Mouse (Mus musculus): ENCODE data around the gene Camk2d.
A peak's percentile ranks its signal among the peaks of the same experiment; 100 is the strongest.

The Camk2d gene

DNA sequence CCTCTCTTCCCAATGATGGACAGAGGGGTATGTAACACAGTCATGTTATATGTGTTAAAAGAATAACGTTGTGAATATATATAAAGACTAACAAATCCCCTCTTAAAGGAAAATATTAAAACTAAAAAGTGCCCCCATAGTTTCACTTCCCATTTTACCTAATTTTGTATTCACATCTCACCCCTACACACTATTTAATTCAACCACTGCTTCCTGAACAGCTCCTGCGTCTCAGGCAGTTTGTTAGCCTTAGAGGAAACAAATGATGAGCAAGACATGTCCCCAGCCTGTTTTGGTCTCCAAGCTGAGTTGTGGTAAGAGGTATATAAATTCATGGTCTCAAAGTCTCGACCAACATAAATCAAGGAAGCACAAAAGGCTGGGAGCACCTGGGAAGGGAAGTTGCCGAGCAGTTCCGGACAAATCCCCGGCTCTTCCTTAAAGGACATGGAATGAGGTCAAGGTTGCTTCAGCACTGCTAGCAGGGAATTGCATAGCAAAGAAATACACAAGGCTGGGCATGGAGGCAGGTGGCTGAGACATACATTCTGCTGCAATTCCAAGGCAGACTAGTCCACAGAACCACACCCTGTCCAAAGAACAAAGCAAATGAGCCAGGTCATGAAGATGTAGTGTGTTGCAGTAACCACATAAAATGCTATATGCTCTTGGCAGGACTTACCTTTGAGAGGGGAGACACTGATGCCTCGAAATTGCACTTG is 155.4 kb downstream of the Camk2d start:
- DNase-seq = no peak

DNA sequence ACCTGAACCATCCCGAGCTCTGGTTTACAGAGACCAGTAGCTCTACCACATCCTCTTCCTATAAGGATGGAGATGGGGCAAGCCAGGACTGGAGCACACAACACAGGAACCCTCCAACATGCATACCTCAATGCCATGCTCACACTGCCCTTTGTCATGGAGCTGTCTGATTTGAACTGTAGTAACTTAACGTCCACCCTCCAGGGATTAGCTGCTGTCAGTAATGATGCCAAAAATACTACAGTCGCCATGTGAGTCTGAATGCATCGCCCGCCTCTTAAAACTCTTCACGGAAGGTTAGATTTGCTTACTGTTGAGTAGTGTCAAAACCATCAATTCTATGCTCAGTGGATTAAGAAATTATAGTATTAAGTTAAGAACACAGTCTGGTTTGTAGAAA is 156.9 kb downstream of the Camk2d start:
- DNase-seq = no peak

DNA sequence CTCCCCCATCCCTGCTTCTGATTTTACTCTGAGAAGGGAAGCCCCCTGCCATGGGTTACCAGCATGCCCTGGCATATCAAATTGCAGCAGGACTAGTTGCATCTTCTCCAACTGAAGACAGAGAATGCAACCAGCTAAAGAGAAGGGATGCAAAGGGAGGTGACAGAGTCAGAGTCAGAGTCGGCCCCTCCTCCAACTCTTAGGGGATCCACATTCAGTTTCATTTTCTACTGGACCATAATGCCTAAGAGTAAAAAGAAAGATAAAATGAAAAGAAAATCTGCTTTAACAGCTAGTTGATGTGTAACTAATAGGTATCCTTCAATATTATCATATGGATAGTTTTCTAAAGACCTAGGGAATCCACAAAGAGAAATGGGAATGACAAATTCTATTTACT is 162.3 kb downstream of the Camk2d start:
- no peak for DNase-seq

DNA sequence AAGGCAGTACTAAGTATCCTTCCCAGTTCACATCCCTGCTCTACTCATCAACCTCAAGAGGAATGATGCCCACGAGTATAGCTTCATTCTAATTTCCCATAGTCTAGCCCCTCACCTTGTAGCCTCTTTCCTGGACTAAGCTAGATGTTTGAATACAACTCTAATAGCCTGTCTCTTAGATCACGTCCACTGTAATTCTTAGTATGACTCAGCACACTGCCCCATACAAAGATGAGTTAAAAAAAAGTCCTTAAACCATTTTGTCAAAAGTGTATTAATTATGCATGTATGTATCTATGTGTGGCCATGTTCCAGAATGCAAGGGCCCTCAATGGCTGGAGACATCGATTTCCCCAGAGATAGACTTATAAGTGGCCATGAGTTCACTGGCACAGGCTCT is 164.5 kb downstream of the Camk2d start:
- no peak for DNase-seq

DNA sequence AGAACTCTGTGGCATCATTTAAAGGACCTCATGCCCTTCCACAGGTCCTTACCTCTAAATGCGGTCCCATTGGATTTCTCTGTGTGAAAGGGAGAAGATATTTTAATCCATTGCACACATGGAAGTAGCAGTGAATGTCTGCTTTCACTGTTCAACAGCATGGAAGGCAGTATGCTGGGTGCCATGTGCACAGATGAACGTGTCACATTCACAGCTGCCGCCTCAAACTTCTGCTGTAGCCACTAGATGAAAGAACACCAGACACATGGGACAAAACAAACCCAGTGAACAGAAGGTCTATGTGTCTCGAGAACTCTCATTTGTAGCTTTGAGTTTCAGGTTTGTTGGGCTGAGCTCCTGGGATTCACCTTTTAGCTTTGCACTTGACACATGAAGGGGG is 168.6 kb downstream of the Camk2d start:
- no peak for DNase-seq

DNA sequence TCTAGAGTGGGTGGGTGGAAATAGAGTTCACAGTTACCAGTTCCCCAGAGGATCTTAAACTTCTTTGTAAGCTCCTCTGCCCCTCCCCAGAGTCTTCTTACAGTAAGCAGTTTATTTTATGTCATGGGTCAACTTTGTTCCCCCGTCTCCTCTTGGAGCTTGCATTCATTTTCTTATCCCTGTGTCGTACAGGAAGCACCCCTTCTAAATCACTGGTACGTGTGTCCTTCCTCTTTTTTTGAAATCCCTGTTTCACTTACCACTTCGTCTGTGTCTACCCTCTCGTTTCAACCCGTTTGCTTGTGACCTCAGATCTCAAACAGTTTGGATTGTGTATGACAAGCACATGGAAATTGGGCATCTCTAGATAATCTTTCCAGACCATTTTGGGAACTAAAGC is 174.0 kb downstream of the Camk2d start:
- no peak for DNase-seq

DNA sequence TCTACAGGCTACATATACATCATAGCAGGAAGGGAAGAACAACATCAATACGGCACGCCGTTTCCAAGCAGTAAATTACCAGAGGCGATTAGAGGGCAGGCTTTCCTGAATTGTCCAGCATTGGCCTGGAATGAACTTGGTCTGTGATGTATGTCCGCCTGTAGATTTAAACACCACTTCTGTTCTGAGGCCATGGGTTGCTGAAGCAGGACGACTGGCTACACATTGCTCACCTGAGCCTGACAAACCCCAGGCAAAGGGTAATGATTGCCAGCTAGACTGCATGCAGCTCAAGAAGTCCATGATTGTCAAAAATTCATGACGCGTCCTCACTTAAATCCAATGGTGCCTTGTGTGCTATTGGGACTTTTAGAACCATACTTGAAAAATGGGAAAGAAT is 174.9 kb downstream of the Camk2d start:
- DNase-seq = peak; percentile 14 to 47

DNA sequence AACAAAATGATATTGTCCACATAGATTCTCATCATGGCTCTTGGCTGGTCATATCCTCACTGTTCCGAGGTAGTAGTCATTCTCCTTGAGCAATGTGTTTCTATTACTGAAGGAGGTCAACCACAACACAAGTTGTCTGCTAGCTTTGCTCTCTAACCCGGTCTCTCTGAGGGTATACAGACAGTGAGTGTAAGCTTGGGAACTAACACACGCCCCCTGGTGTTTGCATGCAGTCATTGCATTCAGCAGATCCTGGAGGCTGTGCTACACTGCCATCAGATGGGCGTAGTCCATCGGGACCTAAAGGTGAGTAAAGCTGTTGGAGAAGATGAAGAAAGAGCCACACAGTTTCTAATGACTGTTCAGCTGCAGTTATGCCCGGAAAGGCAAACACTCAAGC is 175.4 kb downstream of the Camk2d start:
- DNase-seq = peak; percentile 80 to 87

DNA sequence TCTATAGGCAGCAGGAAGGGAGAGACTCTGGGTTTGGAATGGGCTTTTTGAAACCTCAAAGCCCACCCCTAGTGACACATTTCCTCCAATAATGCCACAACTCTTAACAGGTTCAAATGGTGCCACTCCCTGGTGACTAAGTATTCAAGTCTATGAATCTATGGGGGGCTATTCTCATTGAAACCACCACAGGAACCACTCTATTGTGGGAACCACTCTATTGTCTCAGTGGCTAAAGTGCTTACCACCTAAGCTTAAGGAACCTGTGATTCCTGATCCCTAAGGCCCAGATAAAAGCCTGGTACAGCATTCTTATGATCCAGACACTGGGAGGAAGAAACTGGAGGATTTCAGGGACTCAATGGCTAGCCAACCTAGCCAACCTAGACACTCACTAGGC is 179.9 kb downstream of the Camk2d start:
- no peak for DNase-seq

DNA sequence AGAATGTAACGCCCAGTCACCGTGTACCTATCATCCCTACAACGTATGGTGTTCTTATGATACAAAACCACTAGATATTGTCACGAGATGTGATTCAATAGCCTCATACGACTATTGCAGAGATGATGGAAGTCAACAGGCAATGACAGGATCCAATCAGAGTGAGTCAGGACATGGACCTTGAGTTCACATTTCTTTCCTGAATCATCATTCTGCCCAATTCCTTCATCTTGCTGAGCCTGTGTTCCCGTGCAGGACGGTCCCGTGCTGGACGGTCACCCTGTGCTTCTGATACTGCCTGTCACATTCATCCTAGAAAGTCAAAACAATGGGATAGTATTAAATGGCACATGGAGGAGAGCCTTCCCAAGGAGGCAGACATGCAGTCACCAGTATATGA is 181.0 kb downstream of the Camk2d start:
- DNase-seq = no peak

DNA sequence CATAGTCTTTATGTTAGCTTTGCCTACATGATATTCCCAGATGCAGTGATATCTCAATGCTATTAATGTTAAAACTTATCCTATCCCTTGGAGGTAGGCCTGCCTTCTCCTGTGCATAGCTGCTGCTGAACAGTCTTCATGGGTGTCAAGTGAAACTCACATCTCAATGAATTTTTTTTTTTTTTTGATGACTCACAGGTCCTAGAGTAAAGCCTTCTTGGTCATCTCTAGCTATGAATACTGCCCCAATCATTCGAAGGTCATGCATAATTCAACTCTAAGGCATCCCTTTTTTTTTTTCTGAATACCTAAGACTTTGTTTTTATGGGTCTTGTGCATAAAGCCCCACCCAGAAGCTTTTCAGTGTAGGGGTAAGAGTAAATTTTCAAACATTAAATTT is 181.8 kb downstream of the Camk2d start:
- no peak for DNase-seq

DNA sequence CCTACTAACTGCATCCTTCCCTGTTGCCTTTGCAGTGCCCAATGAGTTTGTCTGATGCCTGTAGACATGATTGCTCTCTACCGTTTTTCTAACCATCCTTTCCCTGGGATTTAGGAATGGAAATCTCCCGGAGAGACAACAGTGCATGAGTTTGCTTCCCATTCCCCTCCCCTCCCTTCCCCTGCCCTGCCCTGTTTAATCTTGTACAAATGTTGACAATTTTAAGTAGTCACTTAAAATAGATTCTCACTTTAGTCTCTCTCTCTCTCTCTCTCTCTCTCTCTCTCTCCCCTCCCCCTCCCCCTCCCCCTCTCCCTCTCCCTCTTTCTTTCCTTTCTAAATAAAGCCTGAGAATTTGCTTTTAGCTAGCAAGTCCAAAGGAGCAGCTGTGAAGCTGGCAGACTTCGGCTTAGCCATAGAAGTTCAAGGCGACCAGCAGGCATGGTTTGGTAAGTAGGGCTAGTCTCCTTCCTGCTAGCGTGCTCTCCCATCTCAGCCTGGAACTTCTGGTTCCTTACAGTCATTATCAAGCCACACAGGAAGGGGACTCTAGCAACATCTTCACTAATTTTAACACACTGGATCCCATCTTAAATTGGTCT is 184.0 kb downstream of the Camk2d start:
- DNase-seq = no peak

DNA sequence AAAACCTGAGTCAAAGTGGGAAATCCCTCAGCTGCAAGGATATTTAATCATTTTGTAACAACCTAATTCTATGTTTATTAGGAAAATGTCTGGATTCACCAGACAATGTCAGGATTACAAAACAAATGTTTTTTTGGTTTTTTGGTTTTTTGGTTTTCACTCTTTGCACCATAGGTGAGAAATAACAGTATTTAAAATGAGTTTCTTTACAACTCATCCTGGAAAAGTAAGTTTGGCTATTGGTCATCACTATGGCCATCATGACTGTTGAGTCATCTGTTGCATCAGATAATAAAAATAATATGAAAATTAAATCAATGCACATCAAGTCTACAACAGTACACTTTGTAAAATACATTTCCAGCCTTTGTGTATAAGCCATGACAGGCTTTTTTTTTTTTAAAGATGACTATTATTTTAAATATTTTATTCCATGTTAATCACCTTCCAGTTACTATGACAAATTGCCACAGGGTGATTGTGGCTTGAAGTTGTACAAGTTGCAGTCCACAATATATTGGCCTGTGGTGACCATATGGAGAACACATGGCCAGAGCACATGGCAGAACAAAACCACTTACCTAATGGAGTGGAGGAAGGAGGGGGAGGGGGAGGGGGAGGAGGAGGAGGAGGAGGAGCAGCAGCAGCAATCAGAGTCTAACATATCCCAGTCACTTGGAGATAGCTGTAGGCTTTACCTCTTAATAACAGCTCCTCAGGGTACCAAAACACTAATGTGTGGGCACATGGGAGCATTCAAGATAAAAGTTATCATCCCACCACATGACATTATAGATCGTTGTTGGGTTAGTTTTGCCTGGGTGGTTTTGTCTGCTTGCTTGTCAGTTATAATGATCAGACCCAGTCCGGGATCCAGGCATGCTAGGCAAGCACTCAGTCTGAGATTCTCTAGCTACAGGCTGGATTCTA is 197.2 kb downstream of the Camk2d start:
- DNase-seq = no peak

DNA sequence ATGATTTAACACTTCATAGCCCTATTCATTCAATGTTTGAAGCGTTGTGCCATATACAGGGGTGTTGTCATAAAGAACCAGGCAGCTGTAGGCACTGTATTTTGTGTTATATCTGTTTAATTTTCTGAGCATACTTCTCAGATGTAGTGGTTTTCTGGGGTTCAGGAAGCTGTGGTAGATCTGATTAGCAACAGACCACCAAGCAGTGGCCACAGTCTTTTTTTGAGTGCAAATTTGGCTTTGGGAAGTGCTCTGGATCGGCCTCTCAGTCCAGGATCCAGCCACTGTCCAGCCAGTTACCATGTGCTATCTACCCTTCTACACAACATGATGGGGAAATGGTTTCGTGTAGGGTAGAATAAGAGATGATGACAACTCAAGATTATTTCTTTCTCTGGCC is 199.8 kb downstream of the Camk2d start:
- DNase-seq = no peak

DNA sequence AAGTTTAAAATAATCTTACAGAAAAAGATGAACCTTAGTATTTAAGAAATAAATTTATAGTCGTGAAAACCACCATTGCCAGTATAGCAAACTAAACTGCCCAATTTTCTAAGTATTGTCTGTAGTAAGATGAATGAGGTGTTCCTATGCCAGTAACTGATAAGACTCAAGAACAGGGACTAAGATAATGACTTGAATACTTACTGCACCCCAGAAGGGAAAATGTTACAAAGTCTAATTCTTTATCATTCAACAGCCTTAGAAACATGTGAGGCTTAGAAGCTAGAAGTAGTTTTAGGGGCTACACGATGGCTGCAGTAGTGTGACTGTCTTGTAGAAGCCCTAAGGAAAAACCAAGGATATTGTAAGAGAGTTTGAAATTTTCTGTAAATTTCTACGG is 200.9 kb downstream of the Camk2d start:
- no peak for DNase-seq

DNA sequence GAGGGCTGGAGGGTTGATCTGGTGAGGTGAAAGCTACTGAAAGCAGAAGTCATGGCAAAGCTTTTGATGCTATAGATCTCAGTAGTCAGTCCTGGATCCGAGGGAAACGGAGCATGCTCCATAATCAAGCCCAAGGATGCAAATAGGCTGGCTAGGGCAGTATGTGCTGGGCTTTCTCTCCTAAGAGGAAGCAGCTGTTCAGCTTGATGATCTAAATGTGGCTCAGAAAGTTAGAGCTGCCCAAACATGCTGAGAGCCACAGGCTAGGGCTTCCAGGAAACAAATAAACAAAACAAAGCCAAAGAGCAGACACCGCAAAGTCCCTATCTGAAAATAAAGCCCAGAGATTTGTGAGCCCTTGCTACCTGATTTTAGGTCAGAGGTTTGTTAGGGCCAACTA is 201.7 kb downstream of the Camk2d start:
- no peak for DNase-seq

DNA sequence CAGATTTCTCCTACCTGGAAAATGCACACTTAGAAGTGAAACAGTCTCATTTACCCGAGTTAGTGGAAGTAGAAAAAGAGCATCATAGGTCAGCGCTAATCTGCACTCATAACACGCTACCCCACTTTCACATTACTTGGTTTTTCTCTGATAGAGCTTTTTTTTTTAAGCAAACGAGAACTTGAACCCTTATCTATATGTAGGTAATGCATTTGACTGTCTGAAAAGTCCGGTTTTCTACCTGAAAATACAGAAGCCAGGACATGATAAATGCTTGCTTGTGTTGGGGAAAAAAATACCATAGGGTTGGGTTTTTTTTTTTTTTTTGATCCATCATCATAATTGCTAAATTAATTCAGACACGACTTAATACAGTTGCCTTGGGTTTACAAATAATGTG is 206.9 kb downstream of the Camk2d start:
- no peak for DNase-seq

DNA sequence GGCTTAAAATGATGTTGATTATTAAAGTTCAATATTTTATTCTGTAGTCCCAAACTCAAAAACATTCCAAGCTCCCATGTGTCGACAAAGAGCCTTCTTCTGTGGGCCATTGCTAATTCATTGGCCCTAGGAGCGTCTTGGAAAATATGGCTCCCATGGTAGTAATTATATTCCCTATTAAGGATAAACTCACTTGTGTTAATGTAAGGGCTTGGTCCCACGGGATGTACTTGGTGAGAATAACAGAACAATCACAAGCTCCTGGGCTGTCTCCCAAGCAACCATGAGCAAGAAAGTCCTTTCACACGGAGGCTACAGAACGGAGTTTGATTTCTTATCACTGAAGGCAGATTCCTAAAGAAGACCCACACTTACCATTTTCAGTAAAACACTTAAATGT is 208.9 kb downstream of the Camk2d start:
- DNase-seq = no peak

DNA sequence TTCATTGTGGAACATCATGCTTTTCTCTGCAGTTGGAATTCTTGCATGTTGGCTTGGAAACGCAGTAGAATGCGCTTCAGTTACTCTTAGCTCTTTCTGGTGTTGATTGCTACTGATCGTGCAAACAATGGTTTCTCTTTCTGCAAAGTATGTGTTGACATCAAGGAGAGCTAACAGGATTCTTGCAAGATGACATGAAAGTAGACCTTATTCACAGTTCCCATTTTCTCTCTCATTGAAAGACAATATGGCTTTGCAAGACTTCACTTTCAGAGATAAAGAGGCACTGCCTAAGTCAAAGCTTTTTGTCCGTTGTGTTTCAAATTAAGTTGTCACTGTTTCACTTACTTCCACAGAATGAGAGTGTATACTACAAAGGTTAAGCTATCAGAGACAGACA is 210.0 kb downstream of the Camk2d start:
- no peak for DNase-seq

DNA sequence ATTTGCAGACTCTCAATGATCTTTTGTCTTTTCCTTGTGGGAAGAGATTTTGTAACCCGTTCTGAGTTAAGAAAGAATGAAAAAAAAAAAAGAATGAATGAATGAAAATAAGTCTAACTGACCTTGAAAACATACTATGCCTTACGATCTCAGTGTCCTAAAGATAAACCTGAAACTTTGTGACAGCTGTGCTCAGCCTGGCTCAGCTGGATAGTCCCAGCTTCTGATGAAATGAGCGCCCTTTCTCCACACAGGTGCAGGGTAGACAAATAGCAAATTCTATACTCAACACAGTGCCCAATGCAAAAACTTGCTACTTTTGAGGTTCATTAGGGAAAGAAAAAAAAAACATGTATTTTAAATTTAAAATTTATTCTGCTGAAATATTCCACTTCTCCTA is 213.8 kb downstream of the Camk2d start:
- no peak for DNase-seq

DNA sequence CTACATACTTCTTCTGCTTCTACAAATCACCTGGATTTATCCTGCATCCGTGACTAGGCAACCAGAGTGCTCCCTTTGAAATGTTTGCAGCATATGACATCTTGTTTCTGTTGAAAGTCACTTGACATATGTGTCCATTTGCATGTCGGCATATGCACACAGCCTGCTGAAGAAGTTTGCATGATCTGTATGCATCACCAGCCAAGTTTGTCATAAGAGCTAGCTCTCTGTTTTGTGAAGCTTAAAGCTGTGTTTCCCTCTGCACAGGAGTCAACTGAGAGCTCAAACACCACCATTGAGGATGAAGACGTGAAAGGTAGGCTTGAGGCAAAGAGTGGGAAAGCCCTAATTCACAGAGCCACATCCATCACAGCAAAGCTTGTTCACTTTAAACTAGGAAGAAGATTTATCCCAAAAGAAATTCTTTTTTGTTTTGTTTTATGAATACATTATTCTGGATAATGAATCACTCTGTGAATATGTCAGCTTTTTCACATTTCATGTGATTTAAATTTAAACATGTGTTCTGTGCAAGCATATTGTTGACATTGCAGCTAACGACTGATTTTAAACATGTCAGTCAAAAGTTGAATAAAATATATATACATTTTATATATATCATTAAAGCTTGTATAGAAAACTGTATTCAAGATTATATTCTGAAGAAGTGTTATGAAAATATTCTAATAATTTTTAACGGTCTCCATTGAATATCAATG is 214.4 kb downstream of the Camk2d start:
- no peak for DNase-seq

DNA sequence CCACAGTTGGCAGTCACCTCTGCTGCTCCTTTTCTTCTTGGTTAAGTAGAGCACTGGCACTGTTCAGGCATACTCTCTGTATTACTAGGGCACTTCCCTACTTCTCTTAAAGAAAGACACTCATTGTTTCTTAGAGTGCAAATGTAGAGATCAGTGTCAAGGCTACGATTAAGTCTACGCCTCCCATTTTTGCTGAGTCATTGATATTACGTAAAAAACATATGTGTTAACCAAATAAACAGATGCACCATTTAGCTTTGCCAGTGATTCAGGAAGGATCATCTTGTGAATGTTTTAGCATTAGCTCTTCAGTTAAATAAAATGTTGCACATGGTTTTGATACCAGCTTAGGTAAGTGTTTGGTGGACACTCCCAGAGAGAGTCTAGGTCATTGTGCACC is 215.5 kb downstream of the Camk2d start:
- DNase-seq = no peak

DNA sequence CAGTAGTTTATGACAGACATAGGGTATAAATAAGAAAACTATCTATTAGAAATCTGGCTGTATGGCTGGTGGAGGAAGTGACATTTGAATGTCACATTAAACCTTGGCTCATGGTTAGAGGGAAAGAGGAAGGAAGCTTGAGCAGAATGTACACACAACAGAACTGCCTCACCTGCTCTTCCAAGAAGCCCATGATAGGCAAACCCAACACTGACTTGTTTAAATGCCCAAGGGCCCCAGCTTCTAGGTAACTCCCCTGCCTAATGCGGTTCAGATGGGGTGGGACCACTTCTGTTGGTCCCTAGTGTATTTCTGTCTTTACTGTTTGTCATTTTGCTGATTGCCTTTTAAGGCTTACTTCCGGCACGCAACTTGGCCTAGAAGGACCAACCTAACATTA is 226.3 kb downstream of the Camk2d start:
- no peak for DNase-seq
